Mouse (Mus musculus): Measurements from ENCODE around the gene Fmr1. TPM values are rescaled to one million over a fixed set of nuclear protein-coding genes. Genes with fewer than 3 reads are reported as not detected.
"Not testable (repeated sequence)": the region's sequence is repeated elsewhere in the genome, so short reads cannot be mapped to it uniquely, and the experiment has no call there.

Fmr1 gene
- total RNA-seq (2021), result 49.3 and 49.4 TPM in 2 replicates
- long read RNA-seq, experiment 1, full-length matches to known transcripts, result 24 of 50 reads
- long read RNA-seq, experiment 1, partial matches to known transcripts, result 2 of 50 reads
- long read RNA-seq, experiment 1, other reads (novel, unspliced or antisense), result 24 of 50 reads
- long read RNA-seq, experiment 2, full-length matches to known transcripts, result 15 of 31 reads
- long read RNA-seq, experiment 2, partial matches to known transcripts, result 1 of 31 reads
- long read RNA-seq, experiment 2, other reads (novel, unspliced or antisense), result 15 of 31 reads

GRCm38 (mm10) chrX:68678333-68678740 is at the start of gene Fmr1:
TSS of gene Fmr1 (plus strand) at chrX:68678541.
- peak; percentile 98 for DNase-seq

DNA sequence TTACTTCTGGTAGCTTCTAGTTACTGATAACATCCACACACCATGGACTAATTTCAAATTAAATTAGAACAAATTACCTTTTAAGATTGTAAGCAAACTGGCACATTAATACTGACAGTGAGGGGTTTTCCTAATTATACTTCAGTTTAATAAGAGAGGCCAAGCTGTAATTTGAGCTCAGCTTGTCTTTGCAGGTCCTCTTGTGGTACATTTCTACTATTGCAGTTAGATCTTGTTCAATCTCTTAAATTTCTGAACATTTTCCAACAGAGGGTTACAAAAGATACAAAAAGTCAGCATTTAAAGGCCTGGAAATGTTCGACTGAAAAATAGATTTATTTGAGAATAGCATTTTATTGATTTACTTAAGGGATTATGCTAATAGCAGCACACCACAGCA is 36.7 kb upstream of the Fmr1 start:
- DNase-seq, result no peak

DNA sequence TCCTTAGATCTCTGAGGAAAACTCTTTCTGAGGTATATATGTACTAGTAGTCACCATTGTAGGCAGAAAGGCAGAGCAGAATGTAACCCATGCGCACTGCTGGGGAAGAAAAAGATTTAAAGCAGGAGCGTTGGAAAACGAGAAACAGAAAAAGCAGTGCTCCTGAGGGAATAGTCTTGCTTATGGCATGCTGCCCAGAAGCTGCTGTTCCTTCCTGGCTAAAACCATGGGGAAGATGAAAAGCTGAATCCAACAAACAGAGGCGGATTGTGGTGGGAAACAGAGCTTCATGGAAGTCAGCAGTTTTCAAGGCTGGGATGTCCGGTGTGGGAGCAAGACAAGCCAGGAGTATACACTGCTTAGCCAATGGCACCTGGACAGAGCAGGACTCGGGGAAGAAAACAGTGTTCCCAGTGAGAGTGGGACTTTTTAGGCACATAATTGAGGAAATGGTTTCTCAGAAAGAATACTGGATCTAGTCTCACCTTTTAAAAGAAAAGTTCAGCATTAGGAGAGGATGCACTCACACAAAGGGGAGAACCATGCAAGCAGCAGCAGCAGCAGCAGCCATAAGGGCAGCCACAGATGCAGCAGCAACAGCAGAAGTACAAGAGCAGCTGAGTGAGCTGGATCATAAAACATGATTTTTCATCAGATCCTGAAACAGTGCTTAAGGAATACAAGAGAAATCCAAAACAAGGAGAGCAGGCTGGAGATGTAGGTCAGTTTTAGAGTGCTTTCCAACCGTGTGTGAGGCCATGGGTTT is 33.0 kb upstream of the Fmr1 start:
- DNase-seq, result peak; percentile 15

DNA sequence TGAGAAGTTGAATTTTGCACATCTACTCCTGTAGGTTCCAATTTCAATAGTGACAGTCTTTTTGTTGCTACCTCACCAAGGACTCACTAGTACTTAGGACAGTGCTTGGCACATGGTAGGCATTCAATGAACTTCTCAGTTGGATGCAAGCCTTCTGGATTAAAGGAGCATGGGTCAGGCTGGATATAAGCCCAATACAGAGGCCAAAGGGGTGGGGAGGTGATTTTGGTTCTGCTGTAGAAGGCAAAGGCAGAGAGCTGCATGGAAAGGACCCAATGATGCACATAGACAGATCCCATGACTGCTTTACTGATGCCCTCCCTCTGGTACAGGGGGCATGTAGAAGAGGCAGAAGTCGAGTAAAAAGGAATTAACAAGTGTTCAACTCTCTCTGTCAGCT is 833 bp upstream of the Fmr1 start:
- peak; percentile 6 for DNase-seq

DNA sequence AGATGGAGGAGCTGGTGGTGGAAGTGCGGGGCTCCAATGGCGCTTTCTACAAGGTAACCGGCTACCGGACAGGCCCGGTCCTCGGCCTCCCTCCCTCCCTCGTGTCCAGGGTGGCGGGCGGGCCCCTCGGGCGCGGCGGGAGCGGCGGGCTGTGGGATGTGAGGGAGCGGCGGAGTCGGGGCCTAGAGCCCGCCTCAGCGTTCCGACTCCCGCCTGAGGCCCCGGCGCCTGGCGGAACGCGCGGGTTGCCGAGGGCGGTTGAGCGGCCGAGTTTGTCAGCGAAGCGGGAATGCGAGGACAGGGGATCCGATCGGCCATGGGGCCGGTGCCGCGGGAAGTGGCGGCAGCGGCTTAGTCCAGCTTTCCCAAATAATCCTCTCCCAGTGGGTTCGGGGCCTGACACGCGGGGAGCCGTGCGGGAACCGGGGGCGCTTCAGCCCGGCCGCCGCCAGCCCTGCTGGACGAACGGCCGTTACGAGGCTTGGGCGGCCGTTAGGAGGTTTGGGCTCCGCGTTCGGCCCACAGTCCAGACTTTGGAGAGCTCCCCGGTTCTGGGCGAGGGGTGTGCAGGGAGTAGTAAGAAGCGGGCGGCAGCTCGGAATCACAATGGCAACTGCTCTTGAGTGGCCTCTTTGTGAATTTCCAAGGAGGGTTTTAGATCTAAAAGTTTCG is 610 bp downstream of the Fmr1 start:
- peak; percentile 50 for DNase-seq

DNA sequence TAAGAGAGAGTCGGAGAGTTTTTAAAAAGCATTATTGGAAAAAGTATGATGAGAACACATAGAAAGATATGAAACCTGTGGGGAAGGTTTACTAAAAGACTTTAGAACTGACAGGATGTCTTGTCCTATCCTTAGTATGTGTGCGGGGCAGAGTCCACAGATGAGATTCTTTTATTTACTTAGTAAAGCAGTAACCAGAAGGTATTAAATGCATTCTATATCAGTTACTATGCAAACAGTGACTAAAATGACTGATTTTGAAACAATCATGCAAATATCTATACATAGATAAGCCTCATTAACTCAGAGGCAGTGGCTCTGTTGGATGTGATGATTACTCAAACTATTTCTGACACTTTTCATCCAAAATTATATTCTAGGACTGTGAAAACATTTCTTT is 6.4 kb downstream of the Fmr1 start:
- no peak for DNase-seq

DNA sequence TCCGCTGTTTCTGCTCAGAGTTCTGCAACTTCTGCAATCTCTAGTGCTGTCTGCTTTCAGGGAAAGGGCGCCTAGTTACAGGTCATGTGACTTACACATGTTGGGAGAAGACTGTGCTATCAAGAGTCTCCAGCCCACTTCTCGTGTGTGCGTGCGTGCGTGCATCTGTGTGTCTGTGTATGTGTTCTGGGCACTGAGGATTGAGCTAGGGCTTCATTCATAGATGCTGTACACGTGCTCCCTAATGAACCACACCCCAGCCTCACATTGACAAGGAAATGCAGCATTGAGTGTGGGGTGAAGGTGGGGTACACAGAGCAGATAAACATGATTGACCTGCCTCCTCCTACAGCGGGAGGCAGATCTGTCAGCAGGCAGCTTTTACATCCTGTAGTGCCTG is 13.6 kb downstream of the Fmr1 start:
- not testable (repeated sequence) for DNase-seq

DNA sequence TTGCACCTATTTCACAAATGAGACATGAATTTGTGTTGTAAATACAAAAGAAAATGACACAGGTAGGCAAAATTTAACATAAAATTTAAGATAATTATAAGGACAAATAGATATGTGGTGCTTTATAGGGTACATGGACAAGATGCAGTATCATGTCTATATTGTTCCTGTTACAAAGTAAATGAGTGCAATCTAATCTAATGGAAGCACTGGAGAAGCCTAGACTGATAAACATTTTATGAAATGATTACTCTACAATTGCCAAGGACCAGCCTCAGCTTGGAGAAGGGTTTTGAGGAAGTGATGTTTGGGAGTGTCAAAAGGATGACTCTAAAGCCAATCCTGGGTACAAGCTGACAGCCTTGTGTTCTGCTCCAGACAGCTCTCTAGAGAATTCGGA is 58.6 kb downstream of the Fmr1 start:
- DNase-seq, result no peak

GRCm38 (mm10) chrX:68740088-68740487 is 61.7 kb downstream of the Fmr1 start:
- no peak for DNase-seq

GRCm38 (mm10) chrX:68761606-68762005 is 83.3 kb downstream of the Fmr1 start, which contains the start of gene Fmr1nb:
TSS of gene Fmr1nb (plus strand) at chrX:68761839.
- no peak for DNase-seq

Other genes starting within 250 kb of the Fmr1 start
- 0.98 and 3.4 TPM in 2 replicates for gene Fmr1nb, start 83.3 kb downstream of the Fmr1 start, total RNA-seq (2021)
- 1.9 and 2.8 TPM in 2 replicates for gene Gm14698, start 142.6 kb downstream of the Fmr1 start, total RNA-seq (2021)
- gene Gm6812, start 214.5 kb downstream of the Fmr1 start, total RNA-seq (2021), result not detected in 2 replicates

Measured in adrenal gland, postnatal 14 days (tissue).